Mouse (Mus musculus): ENCODE results near the gene Mtch1. TPM values are rescaled to one million over a fixed set of nuclear protein-coding genes. Genes with fewer than 3 reads are reported as not detected.
"Not testable (repeated sequence)": the region's sequence is repeated elsewhere in the genome, so short reads cannot be mapped to it uniquely, and the experiment has no call there.

Gene Mtch1
- total RNA-seq, 2 experiments from 2014 or later: 54.9 to 89.2 TPM

GRCm38 (mm10) chr17:29337979-29338823, 9.5 kb downstream of the Mtch1 start:
- ATAC-seq (replicated peaks; ENCODE audit: poor library complexity): no peak

GRCm38 (mm10) chr17:29336266-29336990, 11.3 kb downstream of the Mtch1 start:
- ATAC-seq (replicated peaks; ENCODE audit: poor library complexity): no peak

GRCm38 (mm10) chr17:29332186-29332685, 15.5 kb downstream of the Mtch1 start:
- no peak for ATAC-seq (replicated peaks; ENCODE audit: poor library complexity)

GRCm38 (mm10) chr17:29330671-29331410, 16.9 kb downstream of the Mtch1 start:
- peak; percentile 75 for ATAC-seq (replicated peaks; ENCODE audit: poor library complexity)

GRCm38 (mm10) chr17:29330221-29330620, 17.5 kb downstream of the Mtch1 start:
- ATAC-seq (replicated peaks; ENCODE audit: poor library complexity): no peak

GRCm38 (mm10) chr17:29327691-29328090, 20.0 kb downstream of the Mtch1 start:
- ATAC-seq (replicated peaks; ENCODE audit: poor library complexity): no peak

- ATAC-seq (replicated peaks; ENCODE audit: poor library complexity): no peak
These were observed 20.9 kb downstream of the Mtch1 start for GRCm38 (mm10) chr17:29326531-29327529.

- no peak for ATAC-seq (replicated peaks; ENCODE audit: poor library complexity)
These were observed 21.9 kb downstream of the Mtch1 start for GRCm38 (mm10) chr17:29325831-29326230.

- peak; percentile 36; the same call in 1 of the 2 replicates for ATAC-seq (replicated peaks; ENCODE audit: poor library complexity)
These were observed 24.1 kb downstream of the Mtch1 start for GRCm38 (mm10) chr17:29323625-29324024.

GRCm38 (mm10) chr17:29322603-29322962, 25.2 kb downstream of the Mtch1 start:
- ATAC-seq (replicated peaks; ENCODE audit: poor library complexity): no peak

- no peak for ATAC-seq (replicated peaks; ENCODE audit: poor library complexity)
These were observed 25.8 kb downstream of the Mtch1 start for GRCm38 (mm10) chr17:29321765-29322602.

GRCm38 (mm10) chr17:29319881-29320639, 27.7 kb downstream of the Mtch1 start:
- ATAC-seq (replicated peaks; ENCODE audit: poor library complexity): peak; percentile 57

- ATAC-seq (replicated peaks; ENCODE audit: poor library complexity): no peak
These were observed 28.3 kb downstream of the Mtch1 start for GRCm38 (mm10) chr17:29319476-29319875.

GRCm38 (mm10) chr17:29318731-29319250, 28.9 kb downstream of the Mtch1 start:
- peak; percentile 87 for ATAC-seq (replicated peaks; ENCODE audit: poor library complexity)

GRCm38 (mm10) chr17:29317380-29317779, 30.4 kb downstream of the Mtch1 start, which contains the start of gene Pi16:
TSS of gene Pi16 (plus strand) at chr17:29317680.
- ATAC-seq (replicated peaks; ENCODE audit: poor library complexity): not testable (repeated sequence)

GRCm38 (mm10) chr17:29316891-29317290, 30.8 kb downstream of the Mtch1 start:
- no peak for ATAC-seq (replicated peaks; ENCODE audit: poor library complexity)

GRCm38 (mm10) chr17:29315672-29316465, 31.9 kb downstream of the Mtch1 start:
- no peak for ATAC-seq (replicated peaks; ENCODE audit: poor library complexity)

Data from megakaryocyte progenitor cell, adult 5-6 weeks (primary cell).